Mouse (Mus musculus) ES-E14 (cell line): ENCODE results near the gene Pstk. TPM values are rescaled to one million over a fixed set of nuclear protein-coding genes. Genes with fewer than 3 reads are reported as not detected.
"Not testable (repeated sequence)": the region's sequence is repeated elsewhere in the genome, so short reads cannot be mapped to it uniquely, and the experiment has no call there.

Experiments used
- DNase-seq: peaks from one replicate; pipeline ENCODE4 v3.0.0-alpha.2; 2013; ENCODE audit warnings: low read depth, low spot score
- H3K27ac ChIP-seq: 2 replicates; pipeline ENCODE4 v1.5.1; 2012; ENCODE audit warnings: low read depth, mild to moderate bottlenecking, low read length, moderate library complexity, mixed read lengths; ENCODE audit not compliant: poor library complexity, insufficient read depth, severe bottlenecking
- H3K36me3 ChIP-seq: 2 replicates; pipeline ENCODE4 v1.6.1; 2012; ENCODE audit warnings: mild to moderate bottlenecking, low read length, moderate library complexity, mixed read lengths; ENCODE audit not compliant: control insufficient read depth, poor library complexity, insufficient read depth, severe bottlenecking
- H3K4me1 ChIP-seq, 2 experiments: fragments of 150-350 bp in 1 of 2; sonication (generic) in 1 of 2; 2 replicates each; pipeline ENCODE4 v1.6.1; 2012; ENCODE audit warnings: low read length in 2 of 2, mild to moderate bottlenecking in 1 of 2, mixed read lengths in 1 of 2; ENCODE audit not compliant: control insufficient read depth in 2 of 2, insufficient read depth in 2 of 2, poor library complexity in 1 of 2
- H3K4me3 ChIP-seq, 2 experiments: fragments of 150-350 bp in 1 of 2; sonication (generic) in 1 of 2; 2 replicates each; pipeline ENCODE4 v1.5.1; 2012; ENCODE audit warnings: low read length in 2 of 2, low read depth in 1 of 2, mild to moderate bottlenecking in 1 of 2, mixed read lengths in 1 of 2; ENCODE audit not compliant: insufficient read depth in 1 of 2, poor library complexity in 1 of 2, severe bottlenecking in 1 of 2
- H3K9ac ChIP-seq: 2 replicates; pipeline ENCODE4 v1.6.1; 2012; ENCODE audit warnings: low read depth, mild to moderate bottlenecking, low read length, mixed read lengths; ENCODE audit not compliant: poor library complexity, insufficient read depth, severe bottlenecking
- H3K9me3 ChIP-seq: fragments of 150-350 bp; sonication (generic); 2 replicates; pipeline ENCODE4 v1.6.1; 2012; ENCODE audit warnings: low read depth, mild to moderate bottlenecking, low read length; ENCODE audit not compliant: control insufficient read depth, insufficient read depth
- CHD2 ChIP-seq: IDR thresholded peaks from 2 replicates; pipeline ENCODE4 v1.6.1; 2014; ENCODE audit warnings: mild to moderate bottlenecking, low read depth, low read length, inconsistent platforms
- HCFC1 ChIP-seq: IDR thresholded peaks from 2 replicates; pipeline ENCODE4 v1.6.1; 2012; ENCODE audit warnings: low read length, inconsistent platforms, borderline replicate concordance; ENCODE audit not compliant: insufficient read depth
- MAFK ChIP-seq: IDR thresholded peaks from 2 replicates; pipeline ENCODE4 v1.6.1; 2014; ENCODE audit warnings: mild to moderate bottlenecking, low read depth, low read length, inconsistent platforms; ENCODE audit not compliant: insufficient read depth
- ZC3H11A ChIP-seq: IDR thresholded peaks from 2 replicates; pipeline ENCODE4 v1.6.1; 2012; ENCODE audit warnings: low read depth, mild to moderate bottlenecking, inconsistent platforms, low read length, borderline replicate concordance
- ZNF384 ChIP-seq: IDR thresholded peaks from 2 replicates; pipeline ENCODE4 v1.6.1; 2012; ENCODE audit warnings: low read depth, low read length, inconsistent platforms
- in situ Hi-C, 2 experiments: fragments of 600-800 bp; cut with MboI; formaldehyde crosslinking; loops; one replicate each; pipeline ENCODE4 v1.15.1; 2025; ENCODE audit warnings: low sequenced_read_pairs in 2 of 2, inconsistent platforms in 1 of 2; ENCODE audit not compliant: unreplicated experiment in 2 of 2
- total RNA-seq: library from RNA; depleted of rRNA; stranded (reverse); fragments of 300-350 nt; gene quantifications from 2 replicates; pipeline ENCODE4 v1.2.3, GENCODE M21; 2012

The Pstk gene
- total RNA-seq, 1 experiment: 44.5 TPM

DNA sequence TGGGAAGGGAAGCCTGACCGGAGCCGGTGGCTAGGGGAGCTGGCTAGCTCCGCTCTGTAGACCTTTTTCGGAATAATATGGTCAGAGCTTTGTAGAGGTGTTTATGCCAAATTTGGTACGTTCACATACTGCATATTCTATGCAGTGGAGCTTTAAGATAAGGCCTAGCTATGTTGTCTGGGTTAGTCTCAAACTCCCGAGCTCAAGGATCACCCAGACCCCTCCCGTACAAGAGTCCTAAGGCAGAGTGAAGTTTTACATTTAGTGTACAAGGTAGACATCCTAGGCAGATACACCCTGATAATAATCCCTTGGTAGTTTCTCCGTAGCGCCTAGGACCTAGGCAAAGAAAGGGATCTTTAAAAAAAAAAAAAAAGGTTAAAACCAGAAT is 524 bp downstream of the Pstk start:
- H3K27ac ChIP-seq: no peak overlapping the region
- H3K9ac ChIP-seq: peak overlapping the region; percentile 92
- DNase-seq: no peak
- H3K36me3 ChIP-seq: peaks cover 2% of the 10 kb centered on the region; the same call in 1 of the 2 replicates
- H3K4me1 ChIP-seq: no peaks in the 10 kb centered on the region
- in situ Hi-C loops: no loop called here
- TF ChIP-seq MAFK: no peak
- TF ChIP-seq ZC3H11A: no peak
- TF ChIP-seq CHD2: no peak
- no peak for TF ChIP-seq HCFC1
- no peak for TF ChIP-seq ZNF384
- no peaks in the 10 kb centered on the region for H3K9me3 ChIP-seq
- peak overlapping the region; percentile 85 to 88 for H3K4me3 ChIP-seq

DNA sequence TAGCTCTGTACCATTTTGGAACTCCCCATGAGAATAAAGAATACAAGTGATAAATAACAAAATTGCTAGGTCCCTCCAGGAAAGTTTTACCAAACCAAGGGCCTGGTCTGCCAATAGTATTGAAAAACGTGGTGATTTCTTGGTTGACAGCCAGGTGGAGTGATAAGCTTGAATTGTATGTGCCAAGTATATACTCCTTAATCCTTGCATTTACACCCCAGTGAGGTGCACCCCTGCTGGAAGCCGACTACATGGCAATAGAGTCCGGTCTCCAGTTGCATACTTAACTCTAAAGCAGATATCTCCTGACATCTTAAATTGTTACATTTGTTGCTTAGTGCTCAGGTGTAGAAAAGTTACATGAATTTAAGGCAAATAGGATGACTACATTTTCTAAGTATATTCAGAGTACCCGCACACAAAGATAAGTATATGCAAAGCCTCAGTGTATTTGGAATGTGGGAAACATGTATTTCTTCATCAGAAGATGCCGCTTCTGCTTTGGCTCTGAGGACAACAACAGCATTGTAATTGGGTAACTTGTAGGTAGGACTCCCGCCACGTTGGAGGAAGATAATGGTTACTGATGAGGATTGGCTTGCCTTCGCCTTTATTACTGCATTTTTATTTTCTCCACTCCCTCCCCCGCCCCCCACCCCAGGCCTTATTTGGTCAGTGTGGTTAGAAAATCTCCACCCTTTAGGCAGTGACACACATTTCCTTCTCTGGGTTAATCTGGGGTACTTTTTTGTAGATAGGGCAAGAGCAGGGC is 1.1 kb downstream of the Pstk start:
- TF ChIP-seq CHD2 (no peak), ZNF384 (no peak), MAFK (no peak), ZC3H11A (no peak), HCFC1 (no peak)
- in situ Hi-C loops: no loop called here
- peaks cover 2% of the 10 kb centered on the region; the same call in 1 of the 2 replicates for H3K36me3 ChIP-seq
- no peaks in the 10 kb centered on the region for H3K4me1 ChIP-seq
- DNase-seq: no peak
- no peak overlapping the region for H3K27ac ChIP-seq
- peak overlapping the region; percentile 85 to 88; a peak in 3 of 4 replicates for H3K4me3 ChIP-seq
- no peaks in the 10 kb centered on the region for H3K9me3 ChIP-seq
- H3K9ac ChIP-seq: no peak overlapping the region

DNA sequence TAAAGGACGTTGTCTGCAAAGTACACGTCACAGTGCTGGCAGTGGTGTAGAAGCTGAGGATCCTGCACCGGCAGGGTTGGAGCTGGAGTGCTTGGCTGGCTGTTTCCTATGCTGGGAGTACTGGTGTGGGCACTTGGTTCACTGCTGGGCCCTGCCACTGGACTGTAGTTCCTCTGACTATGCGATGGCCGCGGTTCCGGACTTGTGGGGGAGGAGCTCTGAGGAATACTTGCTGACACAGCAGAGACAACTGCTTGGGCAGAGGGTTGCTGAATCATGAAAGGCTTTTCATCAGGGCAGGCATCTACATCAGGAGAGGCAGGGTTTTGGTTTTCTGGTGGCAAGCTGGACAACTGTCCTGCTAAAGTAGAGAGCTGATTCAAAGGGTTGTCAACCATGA is 20.8 kb downstream of the Pstk start:
- DNase-seq, H3K9me3 ChIP-seq, H3K36me3 ChIP-seq, H3K27ac ChIP-seq, in situ Hi-C loops, H3K4me1 ChIP-seq, H3K9ac ChIP-seq, H3K4me3 ChIP-seq: not testable (repeated sequence)

DNA sequence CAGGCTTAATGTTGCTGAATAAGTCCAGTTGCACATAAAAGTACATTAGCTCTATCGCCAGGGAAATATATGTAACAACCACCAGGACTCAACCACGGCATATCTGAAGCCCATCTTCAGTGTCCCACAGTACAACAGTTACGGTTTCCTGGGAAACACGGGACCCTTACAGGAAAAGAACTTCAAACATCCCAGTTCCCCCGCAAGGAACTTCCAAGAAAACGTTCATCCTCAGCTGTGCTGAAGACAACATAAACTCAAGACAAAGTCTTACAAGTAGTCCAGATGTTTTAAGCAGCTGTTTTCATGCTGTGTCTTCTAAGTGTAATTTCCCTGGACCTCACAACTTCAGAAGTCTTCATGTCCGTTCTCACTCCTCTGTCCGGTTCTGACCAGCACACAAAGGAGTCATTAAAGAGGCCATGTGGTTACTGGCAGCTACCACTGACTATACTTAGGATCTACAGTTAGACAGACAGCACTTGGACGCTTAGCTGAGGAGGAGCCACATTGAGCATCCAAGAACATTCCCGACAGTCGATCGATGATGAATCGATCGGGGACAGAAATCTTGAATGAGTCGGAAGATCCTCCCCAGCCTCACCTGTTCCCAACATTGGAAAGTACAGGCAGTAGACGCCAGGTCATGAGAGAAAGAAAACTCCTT is 38.5 kb downstream of the Pstk start:
- Histone ChIP-seq H3K4me3 (peak overlapping the region; percentile 94), H3K9me3 (no peaks in the 10 kb centered on the region), H3K9ac (peak overlapping the region; percentile 95), H3K4me1 (peaks cover 0 to 7% of the 10 kb centered on the region in 2 experiments; a peak in 1 of 4 replicates), H3K27ac (no peak overlapping the region), H3K36me3 (no peaks in the 10 kb centered on the region)
- in situ Hi-C loops: no loop called here
- TF ChIP-seq ZNF384 (no peak), CHD2 (0 out of 2 replicates have a peak, but pooled peaks have one; percentile 11), MAFK (no peak)
- no peak for DNase-seq

- TF ChIP-seq CHD2 (no peak), HCFC1 (no peak), MAFK (no peak), ZNF384 (no peak), ZC3H11A (no peak)
- Histone ChIP-seq H3K36me3 (no peaks in the 10 kb centered on the region), H3K4me1 (peaks cover 0 to 7% of the 10 kb centered on the region in 2 experiments; a peak in 1 of 4 replicates), H3K4me3 (peak overlapping the region; percentile 94), H3K9ac (peak overlapping the region; percentile 95), H3K27ac (no peak overlapping the region), H3K9me3 (no peaks in the 10 kb centered on the region)
- in situ Hi-C loops: no loop called here
- no peak for DNase-seq
These were observed 39.0 kb downstream of the Pstk start for GRCm38 (mm10) chr7:131409988-131410385.
